Mouse (Mus musculus): ENCODE measurements at regions not wholly inside any gene's neighbourhood (a gene's known extent, or its start where the extent isn't known, plus 50 kb on each side); places are given as distances from the start of the nearest gene placed in this dataset.

DNA sequence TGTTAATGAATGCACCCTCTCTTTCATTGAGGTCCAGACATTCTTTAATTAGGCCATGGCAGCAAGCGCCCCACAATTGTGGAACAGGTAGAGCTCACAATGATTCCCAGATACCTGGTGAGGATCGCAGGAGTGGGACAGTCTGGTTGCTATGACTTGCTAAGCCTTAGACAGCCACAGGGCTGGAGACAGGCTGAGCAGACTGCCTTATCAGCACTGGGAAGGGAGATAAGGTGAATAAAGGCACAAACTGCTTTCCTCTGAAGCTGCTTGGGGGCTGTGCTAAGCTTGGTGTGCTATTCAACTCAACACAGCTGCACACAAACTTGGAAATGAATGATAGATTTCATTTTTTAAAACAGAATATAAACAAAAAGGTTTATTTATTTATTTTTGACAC lies 159.8 kb upstream of the Masp1 start:
- in situ Hi-C loops (cut with MboI, MseI) = loop anchor here in 1 of 2 experiments (5.0 kb wide), 1 partner anchor 88 kb away; no protein-coding TSS in a partner anchor

DNA sequence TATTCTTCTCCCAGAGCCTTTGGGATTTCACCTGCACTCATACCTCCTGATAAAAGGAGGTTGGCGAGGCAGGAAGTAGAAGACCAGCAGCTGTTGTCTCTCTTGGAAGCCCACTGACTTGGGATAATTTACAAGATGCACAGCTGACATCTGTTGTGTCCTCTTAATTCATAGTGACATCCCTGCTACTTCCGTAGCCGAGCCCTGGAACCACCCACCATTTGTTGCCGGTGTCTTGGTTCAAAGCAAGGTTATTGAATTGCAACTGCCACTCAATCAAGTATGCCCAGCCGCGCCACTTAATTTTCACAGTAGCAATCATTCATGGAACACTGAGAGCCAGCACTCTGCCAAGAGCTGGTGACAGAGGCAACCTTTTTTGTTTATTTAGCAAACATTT lies 151.8 kb upstream of the Masp1 start:
- in situ Hi-C loops (cut with MboI, MseI) = no loop called here

DNA sequence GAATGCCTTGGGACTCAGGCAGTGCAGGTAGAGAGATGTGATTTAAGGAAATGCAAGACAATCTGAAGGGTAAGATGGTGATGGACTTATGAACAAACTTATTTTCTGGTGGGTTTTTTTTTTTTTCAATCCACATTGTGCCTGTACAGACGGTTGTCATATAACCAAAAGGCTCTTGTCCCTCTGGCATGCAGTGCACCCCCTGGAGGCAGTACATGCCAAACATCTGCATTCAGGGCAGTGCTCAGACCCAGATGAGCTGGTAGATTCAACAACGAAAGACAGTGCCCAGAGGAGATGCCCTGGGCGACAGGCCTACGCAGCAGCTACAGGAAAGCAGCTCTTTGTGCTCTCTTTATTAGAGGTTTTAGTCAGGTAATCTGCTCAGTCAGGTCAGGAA lies 149.5 kb upstream of the Masp1 start:
- in situ Hi-C loops (cut with MboI, MseI) = no loop called here

DNA sequence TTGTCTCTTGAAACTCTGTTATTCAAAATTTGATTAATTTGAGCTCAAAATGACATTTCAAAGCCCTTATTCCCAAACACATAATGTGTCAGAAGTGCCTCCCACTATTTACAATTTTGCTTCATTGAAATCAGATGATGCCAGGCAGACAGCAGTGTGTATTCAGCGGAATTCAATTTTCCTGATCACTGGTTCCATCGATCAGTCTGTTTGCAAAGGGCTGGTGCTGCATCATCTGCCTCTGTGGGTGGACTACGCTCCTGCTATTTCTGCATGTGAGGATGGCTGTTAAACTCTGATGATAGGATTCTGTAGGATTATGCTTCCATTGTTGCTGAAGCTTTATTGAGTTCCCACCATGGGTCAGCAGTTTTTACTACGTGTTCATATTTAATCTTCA lies 149.0 kb upstream of the Masp1 start:
- in situ Hi-C loops (cut with MboI, MseI) = no loop called here
